Mouse (Mus musculus): ENCODE measurements at regions not wholly inside any gene's neighbourhood (a gene's known extent, or its start where the extent isn't known, plus 50 kb on each side); places are given as distances from the start of the nearest gene placed in this dataset.

GRCm38 (mm10) chr19:60134447-60135328 is 91.8 kb downstream of the Fam204a start:
- H3K27ac ChIP-seq = no peak overlapping the region
- no peaks in the 10 kb centered on the region for H3K36me3 ChIP-seq (ENCODE audit: insufficient read depth, low read length)
- no peaks in the 10 kb centered on the region for H3K9me3 ChIP-seq (replicated peaks; ENCODE audit: low read length)
- no peak overlapping the region for H3K4me3 ChIP-seq (replicated peaks; ENCODE audit: low read depth, low read length)
- 71% methylated on average over 4 of the region's 4 CpGs for WGBS
- no peak for DNase-seq (ENCODE audit: low spot score)
- TF ChIP-seq CTCF (IDR thresholded peaks at IDR 0.05; ENCODE audit: low read depth) = no peak
- no peak overlapping the region for H3K4me2 ChIP-seq (ENCODE audit: low read length)
- no peaks in the 10 kb centered on the region for H3K27me3 ChIP-seq (ENCODE audit: insufficient read depth, low read length)
- no peak for ATAC-seq (replicated peaks; ENCODE audit: low FRiP score, low read depth)
- H3K9ac ChIP-seq (ENCODE audit: low read depth, low read length) = no peak overlapping the region
- H3K4me1 ChIP-seq (replicated peaks; ENCODE audit: insufficient read depth, low read length) = no peaks in the 10 kb centered on the region

- Histone ChIP-seq H3K27ac (no peak overlapping the region), H3K4me3 (replicated peaks; ENCODE audit: low read depth, low read length) (no peak overlapping the region), H3K4me2 (ENCODE audit: low read length) (no peak overlapping the region), H3K27me3 (ENCODE audit: insufficient read depth, low read length) (no peaks in the 10 kb centered on the region), H3K9ac (ENCODE audit: low read depth, low read length) (no peak overlapping the region), H3K4me1 (replicated peaks; ENCODE audit: insufficient read depth, low read length) (no peaks in the 10 kb centered on the region), H3K36me3 (ENCODE audit: insufficient read depth, low read length) (no peaks in the 10 kb centered on the region), H3K9me3 (replicated peaks; ENCODE audit: low read length) (no peaks in the 10 kb centered on the region)
- WGBS = 82% methylated on average over 2 of the region's 2 CpGs
- ATAC-seq (replicated peaks; ENCODE audit: low FRiP score, low read depth) = no peak
- TF ChIP-seq CTCF (IDR thresholded peaks at IDR 0.05; ENCODE audit: low read depth) = no peak
- no peak for DNase-seq (ENCODE audit: low spot score)
These were observed 96.9 kb downstream of the Fam204a start for GRCm38 (mm10) chr19:60129635-60130034.

GRCm38 (mm10) chr19:60124638-60125037 is 101.9 kb downstream of the Fam204a start:
- Histone ChIP-seq H3K27me3 (ENCODE audit: insufficient read depth, low read length) (no peaks in the 10 kb centered on the region), H3K4me3 (replicated peaks; ENCODE audit: low read depth, low read length) (no peak overlapping the region), H3K36me3 (ENCODE audit: insufficient read depth, low read length) (no peaks in the 10 kb centered on the region), H3K9me3 (replicated peaks; ENCODE audit: low read length) (no peaks in the 10 kb centered on the region), H3K9ac (ENCODE audit: low read depth, low read length) (no peak overlapping the region), H3K4me1 (replicated peaks; ENCODE audit: insufficient read depth, low read length) (no peaks in the 10 kb centered on the region), H3K4me2 (ENCODE audit: low read length) (no peak overlapping the region), H3K27ac (no peak overlapping the region)
- TF ChIP-seq CTCF (IDR thresholded peaks at IDR 0.05; ENCODE audit: low read depth) = no peak
- WGBS = 83% methylated on average over 2 of the region's 2 CpGs
- DNase-seq (ENCODE audit: low spot score) = no peak
- no peak for ATAC-seq (replicated peaks; ENCODE audit: low FRiP score, low read depth)

- WGBS = 70% methylated on average over 5 of the region's 5 CpGs
- TF ChIP-seq CTCF (IDR thresholded peaks at IDR 0.05; ENCODE audit: low read depth) = no peak
- no peak overlapping the region for H3K4me2 ChIP-seq (ENCODE audit: low read length)
- H3K9ac ChIP-seq (ENCODE audit: low read depth, low read length) = no peak overlapping the region
- H3K27ac ChIP-seq = no peak overlapping the region
- no peaks in the 10 kb centered on the region for H3K36me3 ChIP-seq (ENCODE audit: insufficient read depth, low read length)
- 0 out of 2 replicates have a peak, but pooled peaks cover 3% of the 10 kb centered on the region for H3K4me1 ChIP-seq (replicated peaks; ENCODE audit: insufficient read depth, low read length)
- H3K27me3 ChIP-seq (ENCODE audit: insufficient read depth, low read length) = no peaks in the 10 kb centered on the region
- no peak overlapping the region for H3K4me3 ChIP-seq (replicated peaks; ENCODE audit: low read depth, low read length)
- no peak for ATAC-seq (replicated peaks; ENCODE audit: low FRiP score, low read depth)
- no peak for DNase-seq (ENCODE audit: low spot score)
- H3K9me3 ChIP-seq (replicated peaks; ENCODE audit: low read length) = no peaks in the 10 kb centered on the region
These were observed 105.6 kb downstream of the Fam204a start for GRCm38 (mm10) chr19:60120917-60121316.

- Histone ChIP-seq H3K36me3 (ENCODE audit: insufficient read depth, low read length) (no peaks in the 10 kb centered on the region), H3K27ac (no peak overlapping the region), H3K4me1 (replicated peaks; ENCODE audit: insufficient read depth, low read length) (0 out of 2 replicates have a peak, but pooled peaks cover 3% of the 10 kb centered on the region), H3K9me3 (replicated peaks; ENCODE audit: low read length) (no peaks in the 10 kb centered on the region), H3K27me3 (ENCODE audit: insufficient read depth, low read length) (no peaks in the 10 kb centered on the region), H3K4me3 (replicated peaks; ENCODE audit: low read depth, low read length) (no peak overlapping the region), H3K4me2 (ENCODE audit: low read length) (no peak overlapping the region), H3K9ac (ENCODE audit: low read depth, low read length) (no peak overlapping the region)
- DNase-seq (ENCODE audit: low spot score) (peak; percentile 73), ATAC-seq (replicated peaks; ENCODE audit: low FRiP score, low read depth) (no peak)
- WGBS = 20% methylated on average over 1 of the region's 1 CpGs
- TF ChIP-seq CTCF (IDR thresholded peaks at IDR 0.05; ENCODE audit: low read depth) = peak; percentile 22; the same call in 1 of the 2 replicates
These were observed 107.5 kb downstream of the Fam204a start for GRCm38 (mm10) chr19:60119051-60119450.

- H3K36me3 ChIP-seq (ENCODE audit: insufficient read depth, low read length) = no peaks in the 10 kb centered on the region
- TF ChIP-seq CTCF (IDR thresholded peaks at IDR 0.05; ENCODE audit: low read depth) = no peak
- H3K9ac ChIP-seq (ENCODE audit: low read depth, low read length) = no peak overlapping the region
- H3K27me3 ChIP-seq (ENCODE audit: insufficient read depth, low read length) = no peaks in the 10 kb centered on the region
- ATAC-seq (replicated peaks; ENCODE audit: low FRiP score, low read depth) = no peak
- no peak overlapping the region for H3K4me3 ChIP-seq (replicated peaks; ENCODE audit: low read depth, low read length)
- no peak for DNase-seq (ENCODE audit: low spot score)
- H3K4me2 ChIP-seq (ENCODE audit: low read length) = no peak overlapping the region
- H3K4me1 ChIP-seq (replicated peaks; ENCODE audit: insufficient read depth, low read length) = 0 out of 2 replicates have a peak, but pooled peaks cover 3% of the 10 kb centered on the region
- 38% methylated on average over 7 of the region's 7 CpGs for WGBS
- no peaks in the 10 kb centered on the region for H3K9me3 ChIP-seq (replicated peaks; ENCODE audit: low read length)
- no peak overlapping the region for H3K27ac ChIP-seq
These were observed 112.7 kb downstream of the Fam204a start for GRCm38 (mm10) chr19:60113666-60114388.
